Mouse (Mus musculus) cerebellum, adult 9-11 months (tissue): Measurements from ENCODE around the gene Pde3a.
"Not testable (repeated sequence)": the region's sequence is repeated elsewhere in the genome, so short reads cannot be mapped to it uniquely, and the experiment has no call there.

Source experiments
- DNase-seq: peaks from one replicate; pipeline ENCODE4 v3.0.0; 2022

The Pde3a gene

GRCm38 (mm10) chr6:141267888-141268570, 19.0 kb downstream of the Pde3a start:
- no peak for DNase-seq

GRCm38 (mm10) chr6:141268871-141269270, 19.8 kb downstream of the Pde3a start:
- DNase-seq, result no peak

DNA sequence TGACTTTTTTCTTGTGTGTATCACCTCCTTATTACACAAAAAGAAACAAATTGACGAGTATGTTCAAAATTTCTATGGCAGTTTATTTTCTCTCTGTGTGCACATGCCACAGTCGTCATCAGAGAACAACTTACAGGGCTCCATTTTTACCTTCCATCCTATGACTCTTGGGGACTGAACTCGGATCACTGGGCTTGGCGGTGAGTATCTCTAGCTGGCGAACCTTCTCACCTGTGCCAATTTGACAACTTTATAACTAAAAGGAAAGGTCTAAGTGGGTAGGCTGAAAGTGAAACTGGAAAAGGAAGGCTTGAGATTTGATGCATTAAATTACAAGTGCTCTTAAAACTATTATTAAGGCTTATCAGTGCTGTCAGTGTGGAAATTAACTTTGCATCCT, 22.1 kb downstream of the Pde3a start:
- DNase-seq, result no peak

- no peak for DNase-seq
Measured at GRCm38 (mm10) chr6:141271579-141271978, 22.5 kb downstream of the Pde3a start.

DNA sequence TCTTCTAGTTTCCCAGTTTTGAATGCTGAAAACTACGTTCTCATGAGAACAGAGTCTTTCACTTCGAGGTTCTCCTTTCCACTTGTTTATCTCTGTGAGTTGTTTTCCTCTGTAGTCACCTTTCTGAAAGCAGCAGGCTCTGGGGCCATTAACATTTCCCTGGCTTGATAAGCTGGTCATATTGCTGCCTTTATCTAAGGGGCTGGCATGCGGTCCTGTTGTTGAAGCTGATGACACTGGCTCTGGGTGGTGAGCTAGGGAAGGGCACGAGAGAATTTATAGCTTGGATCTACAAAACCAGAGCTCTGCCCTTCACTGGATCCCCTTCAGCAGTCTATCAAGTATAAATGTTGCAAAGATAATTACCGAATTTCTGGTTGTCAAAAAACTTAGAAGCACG, 24.6 kb downstream of the Pde3a start:
- no peak for DNase-seq

- DNase-seq, result no peak
Measured at GRCm38 (mm10) chr6:141281685-141282084, 32.6 kb downstream of the Pde3a start.

DNA sequence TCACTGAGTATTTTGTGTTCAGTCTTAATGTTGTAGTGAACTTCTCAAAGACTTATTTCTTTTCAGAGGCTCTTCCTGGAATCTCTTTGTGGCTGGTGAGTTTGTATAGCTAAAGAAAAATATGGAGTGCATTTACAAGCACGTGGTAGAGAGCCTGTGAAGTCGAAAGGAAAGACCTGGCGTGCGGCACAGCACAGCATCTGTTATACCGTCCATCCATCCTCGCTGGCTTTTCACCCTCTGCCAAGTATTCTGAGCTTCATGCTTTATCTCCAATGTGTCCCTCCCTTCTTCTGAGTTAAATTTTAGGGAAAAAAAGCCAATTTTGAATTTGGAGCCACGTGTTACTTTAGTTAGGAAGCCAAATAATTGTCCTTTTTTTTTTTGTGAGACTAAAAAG, 33.7 kb downstream of the Pde3a start:
- DNase-seq, result no peak

DNA sequence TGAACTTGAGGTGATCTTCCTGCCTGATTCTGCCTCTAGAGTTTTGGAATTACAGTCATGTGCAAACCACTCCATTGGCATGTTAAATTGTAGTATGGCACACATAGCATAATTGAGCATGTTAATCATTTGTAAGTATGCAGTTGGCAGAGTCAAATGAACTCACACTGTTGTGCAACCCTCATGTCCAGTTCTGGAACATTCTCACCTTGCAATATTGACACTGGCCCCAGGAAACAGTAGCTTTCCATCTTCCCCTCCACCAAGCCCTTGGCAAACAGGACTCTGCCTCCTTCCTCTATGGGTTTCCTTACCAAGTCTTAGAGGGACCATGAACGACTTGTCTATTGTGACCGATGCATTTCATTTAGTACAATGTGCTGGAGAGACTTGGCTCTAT, 42.1 kb downstream of the Pde3a start:
- DNase-seq, result no peak

GRCm38 (mm10) chr6:141292826-141293459, 43.9 kb downstream of the Pde3a start:
- no peak for DNase-seq

DNA sequence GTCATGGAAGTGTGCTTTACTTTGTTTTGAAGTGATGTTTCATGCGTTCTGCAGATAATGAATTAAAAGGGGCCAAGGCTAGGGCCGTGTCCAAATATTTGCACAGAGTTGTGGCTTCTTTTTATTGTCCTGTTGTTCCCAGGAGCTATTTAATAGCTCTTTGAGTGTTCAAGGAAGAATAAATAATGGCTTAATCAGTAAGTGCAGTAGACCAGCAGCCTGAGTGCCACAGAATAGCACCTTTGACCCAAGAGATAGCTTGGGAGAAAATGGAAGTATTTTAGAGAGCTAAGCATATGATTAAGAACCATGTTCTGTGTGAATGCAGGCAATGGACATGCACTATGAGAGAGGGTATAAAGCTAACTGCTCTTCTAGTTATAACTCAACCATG, 44.4 kb downstream of the Pde3a start:
- no peak for DNase-seq

DNA sequence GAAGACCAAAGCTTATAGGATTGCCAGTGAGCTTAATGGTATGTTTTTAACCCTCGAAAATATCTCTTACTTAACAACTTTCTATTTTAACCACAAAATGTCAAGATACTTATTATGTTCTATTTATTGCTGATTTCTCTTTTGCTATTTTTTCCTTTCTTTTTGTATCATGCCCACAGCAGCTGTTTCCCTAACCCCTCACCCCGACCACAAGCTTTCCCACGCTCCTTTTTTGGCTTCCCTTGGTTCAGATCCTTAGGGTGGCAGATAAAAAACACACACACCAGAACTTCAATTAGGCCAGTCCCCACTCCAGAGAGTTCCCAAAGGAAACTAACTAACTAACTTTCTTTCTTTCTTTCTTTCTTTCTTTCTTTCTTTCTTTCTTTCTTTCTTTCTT, 46.2 kb downstream of the Pde3a start:
- DNase-seq, result no peak

DNA sequence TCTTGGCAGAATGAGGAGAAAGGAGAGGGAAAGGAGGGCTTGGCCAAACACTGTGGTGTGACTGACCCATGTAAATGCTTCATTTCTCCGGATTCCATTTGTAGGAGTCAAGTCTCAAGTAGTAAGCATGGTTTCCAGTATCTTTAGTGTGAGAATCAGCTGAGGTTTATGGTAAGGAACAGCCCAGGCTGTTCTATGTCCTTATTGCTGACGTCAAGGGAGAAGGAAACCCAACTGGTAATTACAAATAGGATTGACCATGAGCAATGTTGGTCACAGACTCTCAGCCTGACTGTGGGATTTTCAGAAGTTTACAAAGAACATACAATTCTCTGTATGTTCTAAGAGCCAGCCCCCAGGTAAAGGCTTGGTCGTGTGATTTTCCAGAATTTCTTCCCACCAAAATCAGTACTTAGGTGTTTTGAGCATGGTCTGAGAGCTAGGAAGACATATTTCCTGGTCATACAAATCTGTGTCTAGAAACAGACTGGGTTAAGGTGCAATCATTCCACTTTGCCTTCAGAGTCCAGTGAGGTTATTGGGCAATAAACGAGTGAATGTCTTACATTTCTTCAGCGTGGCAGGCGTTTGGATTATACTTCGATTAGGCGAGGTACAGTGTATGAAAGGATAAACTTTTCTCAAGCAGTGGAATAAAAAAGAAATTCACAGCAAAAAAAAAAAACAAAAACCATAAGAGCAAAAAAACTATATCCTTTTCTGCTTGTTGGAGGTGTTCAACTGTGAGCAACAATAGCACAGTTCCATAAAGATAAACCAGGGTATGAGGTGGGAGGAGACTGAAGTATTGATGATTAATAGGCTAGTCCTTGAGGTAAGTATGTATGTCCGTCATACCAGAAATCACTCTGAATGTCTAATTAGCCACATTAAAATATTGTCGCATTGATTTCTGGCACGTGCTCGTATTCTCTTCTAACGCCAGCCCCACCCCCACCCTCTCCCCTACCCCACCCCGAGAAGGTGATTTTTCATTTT, 53.0 kb downstream of the Pde3a start:
- no peak for DNase-seq

DNA sequence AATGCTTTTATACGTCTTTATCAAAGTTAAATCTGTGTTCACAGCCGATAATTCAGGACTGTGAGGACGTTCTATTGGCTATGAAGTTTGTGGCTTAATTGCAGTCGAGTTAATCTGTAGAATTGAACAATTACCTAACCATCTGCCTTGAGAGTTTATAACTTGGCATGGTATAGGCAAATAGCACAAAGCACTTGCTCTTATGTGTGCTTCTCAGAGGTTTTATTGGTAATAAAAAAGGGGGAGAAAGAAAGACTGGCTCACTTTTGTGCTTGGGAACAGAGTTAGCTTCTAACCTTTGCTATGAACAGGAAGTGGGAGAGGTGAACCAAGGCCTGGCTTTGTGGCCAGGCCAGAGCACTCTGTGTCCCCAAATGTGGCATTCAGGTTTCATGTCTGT, 53.8 kb downstream of the Pde3a start:
- DNase-seq, result no peak

GRCm38 (mm10) chr6:141307326-141307725, 58.3 kb downstream of the Pde3a start:
- no peak for DNase-seq

DNA sequence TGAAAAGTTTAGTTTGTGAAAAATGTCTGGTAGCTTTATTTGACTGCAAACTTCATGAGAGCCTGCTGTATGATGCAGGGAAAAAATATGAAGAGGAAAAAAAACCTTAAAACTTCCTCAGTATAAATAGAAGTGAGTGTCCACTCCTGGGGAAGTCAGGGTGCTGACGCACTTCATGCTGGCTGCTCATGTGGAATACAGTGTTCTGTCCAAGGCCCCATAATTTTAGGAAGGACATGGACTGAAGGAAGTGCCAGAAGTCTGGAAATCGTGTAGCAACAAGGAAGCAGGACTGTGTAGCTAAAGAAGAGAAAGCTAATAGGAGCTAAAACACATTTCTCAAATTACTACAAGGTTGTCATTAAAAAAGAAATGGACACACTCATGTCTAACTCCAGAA, 59.4 kb downstream of the Pde3a start:
- no peak for DNase-seq

GRCm38 (mm10) chr6:141309872-141310271, 60.8 kb downstream of the Pde3a start:
- DNase-seq, result no peak

DNA sequence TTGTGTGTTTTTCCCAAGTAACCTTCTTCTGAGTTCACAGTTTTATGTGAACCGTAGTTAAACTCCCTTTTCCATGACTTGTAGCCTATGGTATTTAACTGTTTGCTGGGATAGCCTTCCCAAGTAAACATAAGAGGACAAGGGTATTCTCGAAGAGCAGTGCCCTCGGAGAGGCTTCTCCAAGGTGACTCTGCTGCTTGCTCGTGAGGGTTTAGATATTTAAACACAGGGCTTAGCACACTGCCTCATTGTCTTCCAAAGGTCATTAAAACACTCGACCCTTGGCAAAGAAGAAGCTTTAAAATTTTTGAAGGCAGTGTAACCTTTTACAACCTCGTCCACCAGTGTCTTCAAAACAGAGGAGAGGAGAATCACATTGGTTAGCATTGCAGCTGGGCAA, 61.3 kb downstream of the Pde3a start:
- DNase-seq, result no peak

DNA sequence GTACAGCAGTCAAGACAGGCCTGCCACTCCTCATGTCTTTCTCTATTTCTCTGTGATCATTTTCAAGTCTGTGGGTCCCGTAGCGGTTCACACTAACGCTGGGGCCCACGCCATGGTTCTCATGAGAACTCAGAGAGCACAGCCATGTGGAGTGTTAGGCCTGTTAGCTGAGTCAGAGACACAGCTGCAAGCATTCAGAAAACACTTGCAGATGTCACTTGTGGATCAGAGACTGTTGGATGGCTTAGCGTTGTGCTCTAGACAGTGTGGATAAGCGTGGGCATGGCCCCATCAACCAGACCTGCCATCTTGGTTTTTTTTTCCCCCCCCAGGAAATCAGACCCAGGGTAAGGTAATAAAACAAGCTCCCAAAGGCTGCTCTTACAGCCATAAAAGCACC, 62.5 kb downstream of the Pde3a start:
- no peak for DNase-seq

DNA sequence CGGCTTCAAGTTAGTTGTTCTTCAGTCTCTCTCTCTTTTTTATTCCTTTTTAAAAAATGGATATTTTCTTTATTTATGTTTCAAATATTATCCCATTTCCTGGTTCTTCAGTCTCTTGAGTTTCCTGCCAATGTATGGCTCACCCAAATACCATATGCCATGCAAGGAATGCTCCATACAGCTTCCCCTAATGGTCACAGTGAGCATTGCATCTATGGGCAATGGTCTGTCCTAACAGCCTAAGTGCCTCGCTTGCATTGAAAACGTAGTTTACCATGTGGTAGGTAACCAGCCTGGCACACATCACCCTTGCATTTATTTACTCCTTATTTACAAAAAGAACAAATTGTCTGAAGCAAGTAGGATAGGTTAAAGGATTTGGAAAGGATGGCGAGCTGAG, 64.0 kb downstream of the Pde3a start:
- DNase-seq, result no peak

DNA sequence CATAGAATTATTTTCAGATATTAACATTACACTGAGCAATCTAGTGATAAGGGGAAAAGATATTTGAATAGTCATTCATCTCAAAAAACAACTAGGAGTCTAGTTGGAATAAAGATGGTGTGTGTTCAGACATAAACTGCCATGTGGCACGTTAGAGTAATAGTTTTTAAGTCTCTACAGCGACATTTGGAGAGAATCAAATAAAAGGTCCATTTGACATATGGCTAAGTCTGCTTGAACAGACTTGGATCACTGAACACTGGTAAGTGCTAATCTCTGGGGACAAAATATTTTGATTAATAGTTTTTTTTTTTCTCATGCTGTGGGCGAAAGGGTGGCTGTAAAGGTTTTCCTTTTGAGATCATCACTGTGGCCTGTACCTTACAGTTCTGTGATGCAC, 69.4 kb downstream of the Pde3a start:
- no peak for DNase-seq

GRCm38 (mm10) chr6:141321253-141321652, 72.2 kb downstream of the Pde3a start:
- DNase-seq, result no peak

DNA sequence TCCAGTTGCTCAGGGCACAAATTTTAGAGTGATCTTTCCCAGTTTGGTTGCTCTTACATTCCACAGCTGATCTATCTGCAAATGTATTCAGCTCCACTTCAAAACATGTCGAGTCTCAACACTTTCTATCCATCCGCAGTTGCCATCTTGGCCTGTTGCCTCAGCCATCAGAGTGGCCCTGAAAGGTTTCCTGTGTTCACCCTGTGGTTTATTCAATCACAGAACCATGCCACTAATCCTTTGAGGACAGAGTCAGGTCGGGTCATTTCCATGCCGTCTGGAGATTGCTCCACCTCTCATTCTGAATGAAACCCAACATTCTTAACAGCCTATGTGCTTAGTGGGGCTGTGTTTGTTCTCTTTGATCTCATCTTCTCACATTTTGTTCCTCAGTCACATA, 73.9 kb downstream of the Pde3a start:
- DNase-seq, result no peak

DNA sequence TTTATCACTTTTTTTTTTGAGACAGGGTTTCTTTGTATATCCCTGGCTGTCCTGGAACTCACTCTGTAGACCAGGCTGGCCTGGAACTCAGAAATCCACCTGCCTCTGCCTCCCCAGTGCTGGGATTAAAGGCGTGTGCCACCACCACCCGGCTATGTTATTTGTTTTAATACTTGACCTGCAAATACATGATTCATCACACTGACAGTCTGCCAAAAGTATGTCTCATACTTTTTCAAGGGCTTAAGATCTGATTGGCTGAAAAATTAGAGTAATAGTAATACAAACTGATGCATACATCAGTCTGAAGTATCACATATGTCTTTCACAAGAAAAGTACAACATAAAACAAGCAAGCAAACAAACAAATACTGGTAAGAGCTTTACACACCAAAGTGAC, 78.1 kb downstream of the Pde3a start:
- not testable (repeated sequence) for DNase-seq

DNA sequence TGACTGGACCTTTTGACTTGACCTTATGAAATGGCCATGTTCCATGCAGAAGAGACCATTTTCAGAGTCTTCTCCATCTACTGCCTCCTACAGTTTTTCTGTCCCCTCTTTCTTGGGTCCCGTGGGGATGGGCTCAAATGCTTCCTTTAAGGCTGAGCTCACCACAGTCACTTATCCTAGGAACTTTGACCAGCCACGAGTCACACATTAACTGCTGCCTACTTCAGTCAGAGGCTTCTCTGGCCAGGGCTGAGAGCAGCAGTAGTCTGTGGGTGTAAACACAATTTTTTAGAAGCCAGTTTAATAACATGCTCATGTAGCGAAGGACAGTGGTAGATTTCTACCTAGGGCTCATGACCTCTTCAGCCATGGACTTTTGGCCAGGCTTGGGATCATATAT, 79.0 kb downstream of the Pde3a start:
- no peak for DNase-seq
